Mouse (Mus musculus) granulocyte monocyte progenitor cell, adult 5-6 weeks (primary cell): ENCODE measurements at regions not wholly inside any gene's neighbourhood (a gene's known extent, or its start where the extent isn't known, plus 50 kb on each side); places are given as distances from the start of the nearest gene placed in this dataset.

Experiments
- ATAC-seq: replicated peaks from 2 replicates; pipeline ENCODE4 v1.8.0; 2016; ENCODE audit warnings: mild to moderate bottlenecking, moderate TSS enrichment, inconsistent platforms; ENCODE audit not compliant: poor library complexity, severe bottlenecking

DNA sequence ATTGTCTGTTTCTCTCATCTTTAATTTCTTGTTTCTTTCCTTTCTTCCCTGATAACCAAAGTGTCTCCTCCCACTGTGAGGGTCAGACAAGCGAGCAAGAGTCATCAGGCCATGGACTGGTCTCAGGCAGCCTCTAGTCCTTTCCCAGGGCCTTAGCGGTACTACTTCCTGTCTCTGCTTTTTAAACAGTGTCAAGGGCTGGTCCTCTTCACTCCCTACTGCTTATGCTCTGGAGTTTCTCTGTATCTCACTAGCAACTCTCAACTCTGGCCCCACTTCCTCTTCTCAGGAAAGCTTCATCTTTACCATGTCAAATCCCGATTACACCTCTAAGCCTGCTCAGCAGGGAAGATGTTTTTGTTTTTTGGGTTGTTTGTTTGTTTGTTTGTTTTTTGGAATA is 124.1 kb downstream of the Pten start:
- peak; percentile 70 for ATAC-seq

DNA sequence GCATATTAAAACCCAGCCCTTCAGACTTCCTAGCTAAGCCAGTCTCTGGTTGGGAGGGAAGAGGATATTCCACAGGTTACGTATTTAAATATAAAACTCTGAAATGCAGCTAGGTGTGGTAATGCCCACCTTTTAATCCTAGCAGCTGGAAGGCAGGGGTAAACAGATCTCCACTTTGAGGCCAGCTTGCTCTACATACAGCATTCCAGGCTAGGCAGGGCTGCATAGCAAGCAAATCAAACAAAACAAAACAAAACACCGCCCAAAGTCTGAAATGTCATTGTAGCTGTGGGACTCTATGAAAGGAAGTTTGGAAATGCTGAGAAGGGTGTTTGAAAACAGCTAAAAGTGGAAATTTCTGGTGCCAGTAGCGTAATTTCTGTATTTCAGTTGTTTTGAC is 127.0 kb downstream of the Pten start:
- no peak for ATAC-seq

DNA sequence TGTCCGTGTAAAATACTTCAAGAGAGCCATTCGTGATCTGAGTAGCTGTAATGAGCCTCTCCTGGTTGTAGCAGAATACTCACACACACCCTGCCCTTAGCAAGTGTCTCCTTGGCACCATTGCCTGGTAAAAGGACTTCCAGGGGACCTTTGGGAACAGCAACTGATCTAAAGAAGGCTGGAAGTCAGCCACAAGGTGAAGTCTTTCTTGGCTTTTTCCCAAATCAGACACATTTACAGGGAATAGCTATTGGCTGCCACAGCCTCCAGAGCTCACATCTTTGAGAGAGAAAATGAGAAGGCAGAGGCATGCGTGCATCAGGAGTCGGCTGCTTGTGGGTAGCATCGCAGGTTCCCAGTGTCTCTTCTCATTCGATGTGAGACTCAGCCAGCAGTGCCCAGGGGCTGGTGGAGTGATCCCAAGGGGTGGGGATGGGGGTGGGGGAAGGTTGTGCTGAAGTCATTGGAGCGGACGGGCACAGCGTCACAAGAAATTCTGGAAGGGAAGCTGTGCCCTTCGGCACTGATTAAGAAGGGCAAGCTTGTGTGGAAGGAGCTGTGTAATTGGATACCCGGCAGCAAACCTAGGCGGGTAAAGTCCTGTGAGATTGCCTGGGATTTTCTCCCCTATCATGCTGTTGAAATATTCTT is 128.3 kb downstream of the Pten start:
- ATAC-seq, result no peak

DNA sequence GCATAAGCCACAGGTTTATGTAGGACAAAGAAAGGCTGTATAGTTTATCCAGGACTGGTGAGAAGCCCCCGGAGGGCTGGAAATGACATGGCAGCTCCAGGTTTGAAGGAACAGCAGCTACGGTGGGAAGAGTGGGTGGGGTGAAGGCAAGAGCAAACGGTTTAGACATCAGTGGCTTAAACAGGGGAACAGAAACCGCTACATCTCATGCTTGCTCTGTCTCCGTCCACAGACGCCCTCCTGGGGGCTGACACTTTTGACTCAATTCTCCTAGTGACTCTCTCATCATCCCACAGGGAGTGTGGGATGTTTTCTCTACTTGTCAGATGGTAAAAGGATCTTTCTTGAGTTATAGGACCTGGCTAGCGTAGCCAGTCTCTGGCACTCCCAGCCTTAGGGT is 129.9 kb downstream of the Pten start:
- ATAC-seq, result peak; percentile 92

DNA sequence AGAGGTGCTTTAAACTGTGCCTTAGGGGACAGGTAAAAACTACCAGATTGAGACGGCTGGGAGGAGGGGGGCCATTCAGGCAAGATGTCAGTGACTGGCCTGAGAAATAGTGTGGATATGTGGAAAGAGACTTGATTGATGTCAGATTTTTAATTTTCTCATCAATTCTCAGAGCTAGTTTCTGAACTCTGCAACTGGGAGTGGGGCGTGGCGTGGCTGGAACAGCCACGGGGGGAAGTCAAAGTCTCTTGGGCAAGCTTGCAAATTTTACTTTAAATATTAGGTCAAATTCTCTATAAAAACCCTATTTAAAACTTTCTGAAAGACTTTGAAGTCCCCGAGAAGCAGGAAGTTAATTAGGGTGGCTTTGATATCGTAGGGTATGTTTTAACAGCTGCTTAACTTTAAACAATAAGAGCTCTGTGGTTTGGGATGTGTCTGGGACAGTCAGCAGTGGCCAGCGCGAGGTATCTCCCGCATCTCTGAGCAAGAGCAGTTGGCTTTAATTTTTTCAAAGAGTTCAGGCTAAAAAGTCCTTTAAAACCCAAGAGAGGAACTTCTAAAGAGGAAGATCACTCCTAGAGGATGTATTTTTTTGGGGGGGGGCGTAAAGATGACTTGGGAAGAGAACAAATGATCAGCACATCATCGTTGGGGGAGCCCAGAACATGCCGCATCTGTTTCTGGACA is 131.5 kb downstream of the Pten start:
- no peak for ATAC-seq

DNA sequence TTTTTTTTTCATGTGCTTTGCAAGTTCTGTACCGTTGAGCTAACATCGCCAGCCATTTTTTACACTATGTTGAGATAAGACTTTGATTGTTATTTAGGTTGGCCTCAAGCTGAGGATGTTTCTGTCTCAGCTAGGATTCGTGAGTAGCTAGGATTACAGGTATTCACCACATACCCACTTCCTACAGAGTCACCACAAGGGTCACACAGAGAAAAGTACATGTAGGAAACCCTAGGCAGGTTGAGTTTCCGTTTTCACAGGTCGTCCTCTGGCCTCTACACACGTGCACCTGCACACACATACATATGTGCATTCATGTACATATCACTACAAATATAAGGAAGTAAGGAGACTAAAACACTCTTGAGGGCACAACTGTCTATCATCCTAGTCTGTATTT is 133.5 kb downstream of the Pten start:
- ATAC-seq, result no peak

DNA sequence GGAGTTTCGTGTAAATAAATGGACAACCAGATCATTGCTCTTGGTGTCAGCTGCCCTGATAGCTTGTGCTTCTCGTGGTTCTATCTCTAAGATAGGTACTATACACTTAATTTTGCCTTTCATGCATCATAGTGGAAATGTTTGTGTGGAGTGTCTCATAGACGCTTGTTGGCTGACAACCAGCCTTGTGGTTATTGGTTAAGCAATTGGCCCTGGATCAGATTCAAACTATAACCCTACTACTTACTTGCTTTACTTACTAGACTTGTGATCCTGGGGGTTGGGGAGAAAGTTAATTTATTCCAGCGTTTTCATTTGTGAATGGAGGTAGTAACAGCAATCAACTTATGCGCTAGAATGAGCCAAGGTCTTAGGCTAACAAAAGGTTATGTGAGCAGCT is 135.2 kb downstream of the Pten start:
- ATAC-seq, result peak; percentile 14; the same call in 1 of the 2 replicates

DNA sequence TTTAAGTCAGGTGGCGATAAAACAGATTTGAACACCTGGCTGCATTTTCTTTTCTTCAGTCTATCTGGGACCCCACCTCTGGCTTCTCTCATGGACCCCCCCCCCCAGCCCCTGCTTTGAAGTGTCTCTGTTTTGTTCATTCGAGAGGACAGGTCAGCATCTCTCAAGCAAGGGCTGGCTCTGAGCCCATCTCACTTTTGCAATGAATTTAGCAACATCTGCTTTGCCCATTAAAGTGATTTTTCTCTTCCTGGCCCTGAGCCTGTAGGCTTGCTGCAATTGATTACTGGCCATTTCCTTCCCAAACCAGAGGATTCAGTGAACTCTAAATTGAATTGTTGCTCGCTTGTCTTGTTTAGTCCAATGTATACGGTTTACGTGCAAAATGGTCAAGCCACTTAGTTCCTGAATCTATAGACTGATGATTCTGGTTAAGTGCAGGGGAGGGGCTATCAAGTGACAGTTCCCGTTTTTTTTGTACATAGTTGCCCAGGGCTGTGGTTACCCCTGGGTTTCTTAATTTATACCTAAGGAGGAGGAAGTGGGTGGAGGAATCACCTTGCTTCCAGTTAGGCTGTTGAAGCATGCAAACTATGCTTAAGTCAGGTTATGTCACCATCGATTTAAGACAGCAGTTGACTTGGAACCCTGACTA is 146.3 kb downstream of the Pten start:
- peak; percentile 79 for ATAC-seq

DNA sequence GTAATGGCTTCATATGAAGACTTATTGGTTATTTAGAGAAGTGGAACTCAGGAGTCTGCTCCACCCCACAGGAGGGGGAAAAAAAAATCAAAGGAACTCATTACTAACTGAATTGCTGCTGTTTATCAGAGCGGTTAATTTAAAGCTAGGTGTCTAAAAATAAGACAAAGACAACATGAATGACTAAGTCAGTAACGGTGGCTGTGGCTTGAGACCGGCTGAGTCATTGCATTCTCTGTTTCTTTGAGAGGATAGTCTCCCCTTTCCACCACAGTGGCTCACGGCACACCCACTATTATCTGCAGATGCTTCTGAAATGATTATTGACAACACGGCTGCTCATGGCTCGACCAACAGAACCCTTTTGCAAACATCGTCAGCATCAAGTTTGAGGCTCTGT is 147.2 kb downstream of the Pten start:
- peak; percentile 41 for ATAC-seq

DNA sequence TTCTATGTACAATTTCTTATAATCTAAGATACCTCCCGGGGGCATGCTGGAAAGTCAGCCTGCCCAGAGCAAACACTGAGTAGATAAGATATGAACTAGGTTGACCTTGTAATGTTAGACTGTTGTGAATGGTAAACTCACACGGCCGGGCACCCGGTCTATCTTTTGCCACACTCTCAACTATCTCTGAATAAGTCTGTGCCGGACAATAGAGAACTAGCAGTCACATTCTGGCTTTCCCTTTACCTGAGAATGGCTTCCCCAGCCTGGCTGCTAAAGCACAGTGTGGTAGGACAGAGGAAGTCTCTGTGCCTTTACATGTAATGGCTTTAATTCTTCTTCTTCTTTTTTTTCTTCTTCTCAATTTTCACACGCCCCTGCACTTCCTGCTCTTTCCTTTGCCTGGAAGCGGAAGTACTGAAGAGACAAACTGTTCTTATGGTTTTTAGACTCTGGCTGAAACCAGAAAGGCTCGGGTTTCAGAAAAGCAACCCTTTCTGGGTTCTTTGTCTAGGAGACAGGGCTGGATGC is 148.7 kb downstream of the Pten start:
- peak; percentile 45 for ATAC-seq

DNA sequence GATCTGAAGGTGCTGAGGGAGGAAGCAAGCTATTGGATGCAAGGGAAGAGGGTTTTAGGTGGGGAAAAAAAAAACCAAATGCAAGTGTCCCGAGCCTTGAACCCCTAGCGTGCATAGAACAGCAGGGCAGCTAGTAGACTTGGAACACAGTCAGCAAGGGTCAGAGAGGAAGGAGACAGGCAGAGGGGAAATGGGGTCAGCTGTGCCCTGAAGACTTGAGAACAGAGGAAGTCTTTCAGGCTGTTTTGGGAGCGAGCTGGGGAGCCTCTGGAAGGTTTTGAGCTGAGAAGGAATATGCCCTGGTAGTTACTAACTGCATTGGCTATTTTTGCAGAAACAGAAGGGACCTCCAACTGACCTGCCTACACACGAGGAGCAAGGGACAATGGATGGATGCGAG is 149.5 kb downstream of the Pten start:
- no peak for ATAC-seq

DNA sequence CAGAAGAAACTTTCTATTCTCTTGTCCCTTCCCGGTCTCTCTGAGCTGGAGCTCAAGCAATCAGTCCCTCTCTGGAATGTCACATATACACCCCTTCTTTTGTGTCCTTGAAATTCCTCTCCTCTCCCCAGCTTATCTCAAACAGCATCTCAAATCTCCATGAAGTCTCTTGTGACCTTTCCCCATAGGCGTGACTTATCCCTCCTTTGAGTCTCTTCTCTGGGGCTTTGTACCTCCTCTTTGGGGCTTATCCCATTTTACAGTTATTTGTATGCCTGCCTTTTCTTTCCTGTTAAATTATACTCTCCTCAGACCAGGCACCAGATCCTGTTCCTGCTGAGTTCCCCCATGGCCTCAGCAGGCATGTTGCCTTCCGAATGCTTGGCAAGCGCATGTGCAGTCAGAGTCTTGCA is 152.8 kb downstream of the Pten start:
- ATAC-seq, result no peak

DNA sequence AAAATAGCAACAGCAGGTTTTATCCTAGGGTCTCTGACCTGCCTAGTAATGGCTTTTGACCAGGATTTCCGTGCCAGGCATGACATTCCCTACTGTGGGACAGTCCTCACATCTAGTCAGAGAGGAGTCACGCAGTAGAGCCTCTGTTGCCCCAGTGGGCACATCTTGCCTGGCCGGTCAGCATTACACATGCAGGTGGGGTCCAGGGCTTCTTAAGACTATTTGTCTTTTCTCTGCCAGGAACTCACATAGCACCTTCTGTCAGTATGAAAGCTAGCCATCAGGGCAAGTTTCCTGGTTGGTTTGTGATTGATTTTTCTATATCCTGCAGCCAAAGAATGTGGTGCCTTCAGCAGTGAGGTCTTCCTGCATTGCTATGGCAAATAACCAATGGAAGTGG is 155.0 kb downstream of the Pten start:
- no peak for ATAC-seq

DNA sequence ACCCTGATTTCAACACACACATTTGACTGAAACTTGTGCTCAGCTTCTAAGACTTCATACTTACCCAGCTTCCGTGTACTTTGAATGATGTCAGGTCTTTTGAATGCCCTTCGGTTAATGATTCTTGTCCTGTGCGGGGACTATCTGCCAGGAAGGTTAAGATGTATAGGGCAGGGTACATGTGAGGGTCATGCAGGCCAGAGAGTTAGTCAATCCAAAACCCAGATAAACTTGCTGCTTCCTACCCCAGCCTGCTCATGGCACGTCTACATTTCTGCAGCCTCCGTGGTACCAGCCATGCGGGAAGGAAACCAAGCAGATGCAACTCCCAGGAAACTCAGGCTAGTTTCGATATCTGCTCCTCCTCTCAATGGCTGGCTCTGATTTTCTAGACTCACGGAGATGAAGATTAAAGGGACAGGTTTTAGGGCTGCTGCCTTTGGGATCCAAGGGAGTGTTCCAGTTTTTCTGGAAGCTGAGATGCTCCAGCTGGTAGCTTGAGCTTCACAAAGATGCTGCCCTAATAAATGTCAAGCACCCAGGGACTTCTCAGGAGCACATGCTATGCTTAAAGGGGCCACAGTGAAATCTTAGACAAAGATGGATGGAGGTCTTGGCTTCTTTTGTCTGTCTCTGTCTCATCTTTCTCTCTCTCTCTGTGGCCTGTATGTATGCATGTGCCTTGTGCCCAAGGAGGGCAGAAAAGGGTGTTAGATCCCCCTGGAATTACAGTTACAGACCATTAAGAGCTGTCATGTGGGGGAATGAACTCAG is 159.4 kb downstream of the Pten start:
- ATAC-seq, result no peak

DNA sequence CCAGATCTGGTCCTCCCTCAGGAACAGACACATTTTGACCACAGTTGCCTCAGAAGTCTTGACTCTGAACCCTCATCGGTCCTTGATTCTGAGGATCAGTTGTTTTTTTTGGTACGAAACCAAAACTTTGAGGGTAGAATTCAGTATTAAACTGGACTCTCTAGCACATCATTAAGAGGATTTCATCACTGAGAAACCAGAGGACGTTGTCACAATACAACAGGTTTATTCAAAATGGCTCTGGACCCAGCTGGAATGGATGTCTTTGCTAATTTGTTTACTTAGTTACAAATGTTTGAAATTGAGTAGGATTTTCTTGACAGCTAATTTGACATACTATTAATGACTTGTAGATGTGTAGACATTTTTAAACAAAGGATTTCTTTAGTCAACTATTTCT is 163.7 kb downstream of the Pten start:
- ATAC-seq, result no peak

DNA sequence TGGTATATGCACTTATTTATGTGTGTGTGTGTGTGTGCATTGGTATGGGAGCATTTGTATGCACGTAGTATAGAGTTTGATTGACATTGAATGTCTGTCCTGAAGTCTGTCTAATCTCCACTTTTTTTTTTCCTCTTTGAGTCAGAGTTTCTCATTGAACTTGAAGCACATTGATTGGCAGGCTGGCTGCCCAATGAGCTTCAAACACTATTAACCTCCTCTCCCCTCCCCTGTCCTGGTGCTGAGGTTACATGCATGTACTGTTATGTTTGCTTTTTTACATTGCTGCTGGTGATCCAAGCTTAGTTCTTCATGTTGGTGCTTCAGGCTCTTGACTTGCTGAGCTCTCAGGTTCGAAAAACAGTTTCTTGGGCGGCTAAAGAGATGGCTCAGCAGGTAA is 166.6 kb downstream of the Pten start:
- ATAC-seq, result no peak

DNA sequence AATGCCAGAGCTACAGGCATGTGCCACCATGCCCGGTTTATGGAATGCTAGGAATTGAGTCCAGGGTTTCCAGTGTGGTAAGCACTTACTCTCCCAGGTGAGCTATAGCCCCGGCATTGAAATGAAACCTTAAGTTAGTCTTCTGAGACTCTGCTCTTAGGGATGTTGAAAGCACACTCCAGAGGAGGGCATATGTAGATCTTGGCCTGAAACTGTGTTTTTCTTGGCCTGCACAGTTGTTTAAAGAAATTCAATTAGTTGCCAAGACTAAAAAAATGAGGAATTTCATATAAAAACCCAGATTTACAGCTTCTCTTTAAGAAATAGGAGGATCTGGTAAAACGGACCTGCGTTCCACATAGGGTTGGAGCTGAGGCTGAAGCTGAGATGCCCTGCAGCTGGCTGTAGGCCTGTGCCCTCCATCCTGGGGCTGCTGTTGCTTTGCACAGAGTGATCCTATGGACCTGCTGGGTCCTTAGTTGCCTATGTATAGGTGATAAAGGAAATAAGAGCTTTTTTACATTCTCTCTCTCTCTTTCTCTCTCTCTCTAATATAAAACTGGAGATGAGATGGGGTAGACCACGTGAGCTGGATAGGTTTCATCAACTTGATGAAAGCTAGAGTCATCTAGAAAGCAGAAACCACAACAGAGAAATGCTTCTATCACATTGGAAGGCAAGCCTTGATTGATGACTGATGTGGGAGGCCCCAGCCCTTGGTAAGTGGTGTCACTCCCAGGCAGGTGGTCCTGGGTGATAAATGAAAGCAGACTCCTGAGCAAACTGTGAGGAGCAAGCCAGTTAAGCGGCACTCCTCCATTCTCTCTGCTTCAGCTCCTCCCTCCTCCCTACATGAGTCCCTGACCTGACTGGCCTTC is 168.6 kb downstream of the Pten start:
- 0 out of 2 replicates have a peak, but pooled peaks have one; percentile 27 for ATAC-seq

DNA sequence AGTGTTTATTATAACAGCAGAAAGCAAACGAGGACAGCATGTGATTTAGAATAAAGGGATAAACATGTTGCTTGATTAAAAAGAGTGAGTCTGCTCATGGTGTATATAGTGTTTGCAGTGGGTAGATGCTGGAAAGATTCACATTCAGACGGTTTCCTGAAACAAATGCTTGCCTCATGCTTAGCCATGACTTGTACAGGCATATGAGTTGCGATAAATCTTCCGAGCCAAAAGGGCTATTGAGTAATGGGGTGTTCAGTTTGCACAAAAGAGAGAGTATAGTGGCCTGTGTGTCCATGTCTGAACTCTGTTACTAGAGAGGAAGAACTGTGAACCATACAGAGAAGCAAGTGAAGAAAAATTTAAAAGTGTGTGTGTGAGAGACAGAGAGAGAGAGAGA is 169.3 kb downstream of the Pten start:
- peak; percentile 74 for ATAC-seq

DNA sequence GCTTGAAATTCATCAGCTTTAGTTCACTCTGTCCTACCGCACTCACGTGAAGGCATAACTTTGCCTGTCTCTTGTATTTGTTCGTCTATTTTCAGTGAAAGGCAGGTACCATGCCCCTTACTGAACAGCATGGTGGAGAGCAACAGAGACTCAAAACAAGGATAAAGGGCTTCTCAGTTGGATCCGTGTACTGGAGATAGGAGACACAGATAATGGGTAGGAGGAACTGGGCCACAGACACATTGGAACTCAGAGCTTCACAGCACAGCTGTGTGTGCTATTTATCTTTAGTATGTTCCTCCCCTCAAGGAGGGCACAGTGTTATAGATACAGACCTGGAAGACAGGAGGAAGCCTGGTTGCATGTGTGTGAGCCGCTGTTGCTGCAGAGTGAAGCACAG is 176.4 kb downstream of the Pten start:
- ATAC-seq, result no peak

DNA sequence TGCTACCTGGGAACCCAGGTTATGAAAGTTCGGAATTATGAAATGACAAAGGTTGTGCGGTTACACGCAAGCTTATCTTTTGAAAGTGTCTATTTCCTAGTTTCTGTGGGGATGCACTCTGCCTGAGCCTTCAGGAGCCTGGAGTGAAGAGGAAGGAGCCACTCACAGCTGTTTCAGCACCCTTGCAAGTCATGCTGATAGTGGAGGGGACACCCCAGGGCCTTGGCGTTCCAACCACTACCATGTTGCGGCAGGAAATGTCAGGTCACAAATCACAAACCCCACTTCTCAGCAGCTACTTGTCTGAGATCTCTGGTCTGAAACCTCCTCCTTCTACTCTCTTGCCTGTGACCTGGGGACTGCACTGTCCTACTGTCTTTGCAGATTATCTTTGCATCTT is 178.3 kb downstream of the Pten start:
- peak; percentile 94 for ATAC-seq
